Mouse (Mus musculus) CH12.LX (cell line): ENCODE data around the gene Trdmt1.
"Not testable (repeated sequence)": the region's sequence is repeated elsewhere in the genome, so short reads cannot be mapped to it uniquely, and the experiment has no call there.

Experiments used
- CHD1 ChIP-seq: IDR thresholded peaks from 2 replicates; pipeline ENCODE4 v1.6.1; 2012; ENCODE audit warnings: low read depth, low read length, improper control_type of control experiment, inconsistent platforms
- CTCF ChIP-seq, 2 experiments: IDR thresholded peaks in 1 of 2; conservative IDR thresholded peaks in 1 of 2; 2 replicates each; pipeline ENCODE4 v1.5.1; 2011 to 2012; ENCODE audit warnings: low read depth in 2 of 2, low read length in 2 of 2, improper control_type of control experiment in 1 of 2, inconsistent platforms in 1 of 2, mild to moderate bottlenecking in 1 of 2, moderate library complexity in 1 of 2
- E2F4 ChIP-seq: IDR thresholded peaks from 2 replicates; pipeline ENCODE4 v1.6.1; 2011; ENCODE audit warnings: low read depth, low read length, improper control_type of control experiment; ENCODE audit not compliant: insufficient replicate concordance
- EP300 ChIP-seq: IDR thresholded peaks from 2 replicates; pipeline ENCODE4 v1.6.1; 2011; ENCODE audit warnings: low read length, improper control_type of control experiment
- POLR2A ChIP-seq: IDR thresholded peaks from 2 replicates; pipeline ENCODE4 v1.6.1; 2011; ENCODE audit warnings: low read depth, mild to moderate bottlenecking, improper control_type of control experiment, low read length

GRCm38 (mm10) chr2:13583746-13584145, 39.3 kb upstream of the Trdmt1 start:
- TF ChIP-seq E2F4; POLR2A; CTCF (conservative IDR thresholded peaks at IDR 0.05 in 1 of 2, IDR thresholded peaks at IDR 0.05 in 1 of 2; ENCODE audit: low read depth in 2 of 2, low read length in 2 of 2); CHD1; EP300: not testable (repeated sequence)
